Mouse (Mus musculus) heart, adult 2 months (tissue): ENCODE measurements around the gene Dusp9. TPM values are rescaled to one million over a fixed set of nuclear protein-coding genes. Genes with fewer than 3 reads are reported as not detected.

ENCODE experiments used
- DNase-seq, 2 experiments: peaks; one replicate each; pipeline ENCODE4 v3.0.0; 2021
- H3K27ac ChIP-seq: fragments of 200-600 bp; 2 replicates; pipeline ENCODE4 v1.8.1; 2022
- H3K27me3 ChIP-seq: fragments of 200-500 bp; 2 replicates; pipeline ENCODE4 v1.6.1; 2012; ENCODE audit warnings: mild to moderate bottlenecking, low read length, inconsistent platforms, mixed read lengths; ENCODE audit not compliant: control insufficient read depth, insufficient read depth
- H3K36me3 ChIP-seq: fragments of 200-500 bp; 2 replicates; pipeline ENCODE4 v1.6.1; 2012; ENCODE audit warnings: low read length, inconsistent platforms; ENCODE audit not compliant: control insufficient read depth, insufficient read depth
- H3K4me1 ChIP-seq: fragments of 200-500 bp; 2 replicates; pipeline ENCODE4 v1.6.1; 2011; ENCODE audit warnings: low read length; ENCODE audit not compliant: control insufficient read depth, insufficient read depth
- H3K4me3 ChIP-seq: fragments of 200-600 bp; 2 replicates; pipeline ENCODE4 v1.8.1; 2022
- H3K79me2 ChIP-seq: fragments of 200-500 bp; replicated peaks from 2 replicates; pipeline ENCODE4 v1.6.1; 2012; ENCODE audit warnings: mild to moderate bottlenecking, inconsistent platforms, low read length, moderate library complexity, mixed read lengths; ENCODE audit not compliant: control insufficient read depth, insufficient read depth
- H3K9ac ChIP-seq: fragments of 200-500 bp; 2 replicates; pipeline ENCODE4 v1.6.1; 2012; ENCODE audit warnings: low read depth, mild to moderate bottlenecking, control low read depth, inconsistent platforms, low read length, mixed read lengths
- CTCF ChIP-seq: fragments of 200-600 bp; IDR thresholded peaks from 2 replicates; pipeline ENCODE4 v1.8.1; 2022; ENCODE audit warnings: antibody characterized with exemption, mild to moderate bottlenecking, moderate library complexity
- EP300 ChIP-seq: fragments of 200-500 bp; IDR thresholded peaks from 2 replicates; pipeline ENCODE4 v1.6.1; 2011; ENCODE audit warnings: low read depth, low read length, control low read depth; ENCODE audit not compliant: insufficient read depth
- POLR2A ChIP-seq: fragments of 200-500 bp; IDR thresholded peaks from 2 replicates; pipeline ENCODE4 v1.6.1; 2011; ENCODE audit warnings: mild to moderate bottlenecking, low read depth, low read length, control low read depth; ENCODE audit not compliant: insufficient read depth
- WGBS: fragments of 180-500 bp; shearing (Covaris S2); methylation state at CpG from one replicate; pipeline ENCODE4 v1.1.7; 2018; 5-methylcytosine and 5-hydroxymethylcytosine counted together
- intact Hi-C: fragments of 180-260 bp; cut with DNase I; formaldehyde crosslinking; loops from one replicate; pipeline ENCODE4 v1.15.1; 2025
- polyA plus RNA-seq: library from polyadenylated mRNA; depleted of rRNA; stranded (reverse); fragments of >200 nt; gene quantifications from 2 replicates; pipeline ENCODE4 v1.2.3, GENCODE M21; 2012
- total RNA-seq, 2 experiments: library from RNA; stranded (reverse); gene quantifications; 2 replicates each; pipeline ENCODE4 v1.2.3; 2021

Gene Dusp9
- total and polyA plus RNA-seq, 3 experiments = 0.04 TPM; not detected in 2

DNA sequence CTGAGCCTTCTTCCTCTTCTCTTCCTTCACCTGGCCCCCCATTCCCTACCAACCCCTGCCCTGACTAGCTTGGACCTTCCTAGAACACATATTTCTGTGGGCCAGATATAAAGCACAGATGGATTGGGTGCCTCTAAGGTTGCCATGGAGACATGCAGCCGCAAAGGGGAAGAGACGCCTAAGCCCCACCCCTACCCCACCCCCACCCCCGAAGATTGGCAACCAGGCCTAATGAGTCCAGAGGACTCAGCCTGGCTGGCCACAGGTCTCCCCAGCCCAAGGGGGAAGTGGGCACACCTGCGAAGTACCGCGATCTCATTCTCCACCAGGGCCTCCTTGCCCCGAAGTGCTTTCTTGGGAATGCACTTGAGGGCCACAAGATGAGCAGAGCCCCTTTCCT lies 19.2 kb downstream of the Dusp9 start:
- H3K4me1 ChIP-seq = no peaks in the 10 kb centered on the region
- H3K4me3 ChIP-seq = no peak overlapping the region
- DNase-seq = no peak
- H3K27ac ChIP-seq = no peak overlapping the region
- H3K36me3 ChIP-seq = no peaks in the 10 kb centered on the region
- intact Hi-C loops = no loop called here
- TF ChIP-seq EP300 (no peak), CTCF (no peak), POLR2A (no peak)
- no peak overlapping the region for H3K9ac ChIP-seq
- H3K27me3 ChIP-seq = no peaks in the 10 kb centered on the region
- no peaks in the 10 kb centered on the region for H3K79me2 ChIP-seq
- 53% methylated on average over 7 of the region's 7 CpGs for WGBS

GRCm38 (mm10) chrX:73658936-73659574 lies 19.8 kb downstream of the Dusp9 start:
- Histone ChIP-seq H3K9ac (no peak overlapping the region), H3K4me1 (no peaks in the 10 kb centered on the region), H3K4me3 (no peak overlapping the region), H3K36me3 (no peaks in the 10 kb centered on the region), H3K27me3 (no peaks in the 10 kb centered on the region), H3K79me2 (no peaks in the 10 kb centered on the region), H3K27ac (no peak overlapping the region)
- no peak for TF ChIP-seq EP300
- TF ChIP-seq CTCF = no peak
- TF ChIP-seq POLR2A = no peak
- 69% methylated on average over 13 of the region's 13 CpGs for WGBS
- intact Hi-C loops = no loop called here
- no peak for DNase-seq

GRCm38 (mm10) chrX:73659575-73660283 lies 20.5 kb downstream of the Dusp9 start, which contains the start of gene Pnck:
Pnck (minus strand) TSS chrX:73660117.
- 30% methylated on average over 44 of the region's 57 CpGs for WGBS
- no peaks in the 10 kb centered on the region for H3K36me3 ChIP-seq
- H3K4me3 ChIP-seq = peak within 1 kb of the TSS; percentile 41
- no peak within 1 kb of the TSS; the same call in 1 of the 2 replicates for H3K27ac ChIP-seq
- no peaks in the 10 kb centered on the region for H3K79me2 ChIP-seq
- no peaks in the 10 kb centered on the region for H3K4me1 ChIP-seq
- intact Hi-C loops = loop anchor here (5.0 kb wide), 1 partner anchor 652 kb away; no protein-coding TSS in a partner anchor
- H3K9ac ChIP-seq = peak within 1 kb of the TSS; percentile 57
- H3K27me3 ChIP-seq = no peaks in the 10 kb centered on the region
- TF ChIP-seq CTCF = no peak
- no peak for DNase-seq

GRCm38 (mm10) chrX:73660284-73660665 lies 21.1 kb downstream of the Dusp9 start:
- no peak for DNase-seq
- Histone ChIP-seq H3K27me3 (no peaks in the 10 kb centered on the region), H3K4me1 (no peaks in the 10 kb centered on the region), H3K4me3 (peak overlapping the region; percentile 41), H3K9ac (peak overlapping the region; percentile 57; the same call in 1 of the 2 replicates), H3K36me3 (no peaks in the 10 kb centered on the region), H3K79me2 (no peaks in the 10 kb centered on the region), H3K27ac (no peak overlapping the region)
- intact Hi-C loops = loop anchor here (5.0 kb wide), 1 partner anchor 653 kb away; no protein-coding TSS in a partner anchor
- TF ChIP-seq CTCF (no peak), EP300 (no peak), POLR2A (no peak)
- 46% methylated on average over 3 of the region's 3 CpGs for WGBS

DNA sequence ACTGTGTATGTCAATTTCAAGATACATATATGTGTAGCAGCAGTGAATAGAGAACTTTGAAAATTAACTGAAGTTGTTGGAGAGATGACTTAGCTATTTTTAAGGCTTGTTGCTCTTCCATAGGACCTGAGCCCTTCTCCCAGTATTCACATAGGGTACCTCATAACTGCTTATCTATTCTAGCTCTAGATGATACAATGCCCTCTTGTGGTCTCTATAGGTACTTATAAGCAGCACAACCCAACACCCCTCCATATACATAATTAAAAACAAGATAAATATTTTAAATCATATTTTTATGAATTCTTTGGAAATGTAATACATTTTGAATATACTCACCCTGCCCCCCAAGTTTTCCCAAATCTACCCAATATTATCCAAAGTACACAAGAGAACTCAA lies 23.9 kb downstream of the Dusp9 start:
- Histone ChIP-seq H3K9ac (no peak overlapping the region), H3K36me3 (no peaks in the 10 kb centered on the region), H3K79me2 (no peaks in the 10 kb centered on the region), H3K4me1 (no peaks in the 10 kb centered on the region), H3K27me3 (no peaks in the 10 kb centered on the region), H3K4me3 (no peak overlapping the region), H3K27ac (no peak overlapping the region)
- TF ChIP-seq CTCF (peak; percentile 63), POLR2A (no peak), EP300 (no peak)
- no peak for DNase-seq
- intact Hi-C loops = loop anchor here (5.0 kb wide), 1 partner anchor 656 kb away; no protein-coding TSS in a partner anchor

- Histone ChIP-seq H3K4me1 (peaks cover 4% of the 10 kb centered on the region), H3K4me3 (no peak overlapping the region), H3K79me2 (no peaks in the 10 kb centered on the region), H3K27me3 (no peaks in the 10 kb centered on the region), H3K36me3 (peaks cover 2% of the 10 kb centered on the region; the same call in 1 of the 2 replicates), H3K9ac (0 out of 2 replicates have a peak overlapping the region, but pooled peaks have one; percentile 47), H3K27ac (no peak overlapping the region; the same call in 1 of the 2 replicates)
- 66% methylated on average over 4 of the region's 4 CpGs for WGBS
- TF ChIP-seq EP300 (0 out of 2 replicates have a peak, but pooled peaks have one; percentile 26), POLR2A (no peak), CTCF (peak; percentile 73)
- intact Hi-C loops = loop anchor here (2.0 to 5.0 kb wide), 3 partner anchors 45 to 275 kb away; partner anchors contain the start of genes Abcd1, Bcap31, Idh3g and Ssr4
- DNase-seq = peak; percentile 53 to 57
Observed at GRCm38 (mm10) chrX:73672031-73672431, 32.8 kb downstream of the Dusp9 start.
